Mouse (Mus musculus): ENCODE results near the gene Cacna2d3. TPM values are rescaled to one million over a fixed set of nuclear protein-coding genes. Genes with fewer than 3 reads are reported as not detected.

Gene Cacna2d3
- total and polyA plus RNA-seq, 3 experiments = not detected

DNA sequence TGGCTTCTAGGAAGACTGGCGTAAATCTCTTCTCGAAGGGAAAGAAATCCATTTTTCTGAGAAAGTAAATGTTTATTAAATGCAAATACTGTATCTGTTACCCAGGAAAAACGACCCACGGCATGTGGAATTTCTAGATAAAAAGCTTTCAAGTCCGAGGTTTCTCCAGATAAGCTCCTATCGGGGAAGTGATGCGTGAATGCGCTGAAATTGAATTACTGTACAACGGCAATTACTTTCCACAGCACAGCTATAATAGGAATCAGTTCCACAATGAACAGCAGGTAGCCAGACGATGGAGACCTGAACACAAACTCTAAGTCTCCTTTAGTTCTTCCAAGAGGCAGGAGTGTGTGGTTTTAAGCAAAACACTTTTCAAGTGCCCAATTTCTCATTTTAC, 193.0 kb downstream of the Cacna2d3 start:
- Histone ChIP-seq H3K27me3 (replicated peaks) (peaks cover 2% of the 10 kb centered on the region), H3K79me2 (replicated peaks; ENCODE audit: control insufficient read depth, extremely low read depth, insufficient read depth, poor library complexity, severe bottlenecking) (no peaks in the 10 kb centered on the region), H3K9ac (ENCODE audit: insufficient read depth, low read depth) (no peak overlapping the region), H3K4me3 (replicated peaks in 1 of 3; ENCODE audit: low read depth in 2 of 3, low read length in 2 of 3, poor library complexity in 1 of 3) (no peak overlapping the region), H3K9me3 (replicated peaks; ENCODE audit: low read length) (no peaks in the 10 kb centered on the region), H3K36me3 (replicated peaks in 1 of 2; ENCODE audit: control insufficient read depth in 1 of 2, insufficient read depth in 1 of 2, low read length in 1 of 2) (no peaks in the 10 kb centered on the region), H3K4me1 (ENCODE audit: control insufficient read depth in 1 of 2, insufficient read depth in 2 of 2) (no peaks in the 10 kb centered on the region), H3K27ac (ENCODE audit: insufficient read depth, low read depth) (no peak overlapping the region), H3K4me2 (ENCODE audit: insufficient read depth, low read depth, poor library complexity, severe bottlenecking) (no peak overlapping the region)
- DNase-seq (ENCODE audit: extremely low read depth) = no peak
- no peak for TF ChIP-seq POLR2A (IDR thresholded peaks at IDR 0.05; ENCODE audit: low read depth, low read length)
- TF ChIP-seq HCFC1 (IDR thresholded peaks at IDR 0.05; ENCODE audit: low read depth, low read length) = no peak
- no peak for TF ChIP-seq RAD21 (IDR thresholded peaks at IDR 0.05; ENCODE audit: low read depth, low read length)
- no peak for TF ChIP-seq BHLHE40 (IDR thresholded peaks at IDR 0.05; ENCODE audit: low read depth, low read length)
- no peak for TF ChIP-seq PAX5 (IDR thresholded peaks at IDR 0.05; ENCODE audit: low read length)
- TF ChIP-seq TBP (conservative IDR thresholded peaks at IDR 0.05; ENCODE audit: low read depth, low read length) = no peak
- no peak for TF ChIP-seq ZKSCAN1 (IDR thresholded peaks at IDR 0.05; ENCODE audit: borderline replicate concordance, low read depth, low read length)
- no peak for TF ChIP-seq ETS1 (conservative IDR thresholded peaks at IDR 0.05; ENCODE audit: low read depth, low read length)
- no peak for TF ChIP-seq GABPA (IDR thresholded peaks at IDR 0.05; ENCODE audit: insufficient replicate concordance, low read depth, low read length)
- dilution Hi-C loops (cut with MboI; ENCODE audit: extremely low pct_ligation_motif_present, extremely low pct_unique_long_range_greater_than_20kb, low sequenced_read_pairs) = no loop called here
- in situ Hi-C loops (cut with MboI; ENCODE audit: low pct_ligation_motif_present, low pct_unique_long_range_greater_than_20kb, low sequenced_read_pairs) = no loop called here

GRCm38 (mm10) chr14:29519751-29520669, 201.7 kb downstream of the Cacna2d3 start:
- Histone ChIP-seq H3K4me1 (ENCODE audit: control insufficient read depth in 1 of 2, insufficient read depth in 2 of 2) (peaks cover 0 to 3% of the 10 kb centered on the region in 2 experiments; a peak in 1 of 4 replicates), H3K9me3 (replicated peaks; ENCODE audit: low read length) (no peaks in the 10 kb centered on the region), H3K27ac (ENCODE audit: insufficient read depth, low read depth) (no peak overlapping the region), H3K79me2 (replicated peaks; ENCODE audit: control insufficient read depth, extremely low read depth, insufficient read depth, poor library complexity, severe bottlenecking) (no peaks in the 10 kb centered on the region), H3K27me3 (replicated peaks) (peaks cover 7% of the 10 kb centered on the region), H3K36me3 (replicated peaks in 1 of 2; ENCODE audit: control insufficient read depth in 1 of 2, insufficient read depth in 1 of 2, low read length in 1 of 2) (no peaks in the 10 kb centered on the region), H3K9ac (ENCODE audit: insufficient read depth, low read depth) (no peak overlapping the region), H3K4me3 (replicated peaks in 1 of 3; ENCODE audit: low read depth in 2 of 3, low read length in 2 of 3, poor library complexity in 1 of 3) (no peak overlapping the region), H3K4me2 (ENCODE audit: insufficient read depth, low read depth, poor library complexity, severe bottlenecking) (no peak overlapping the region)
- DNase-seq (ENCODE audit: extremely low read depth) = no peak
- TF ChIP-seq CHD1 (IDR thresholded peaks at IDR 0.05; ENCODE audit: low read depth, low read length) = no peak
- no peak for TF ChIP-seq ELF1 (IDR thresholded peaks at IDR 0.05; ENCODE audit: low read depth, low read length)
- no peak for TF ChIP-seq KAT2A (IDR thresholded peaks at IDR 0.05; ENCODE audit: insufficient replicate concordance, low read length)
- TF ChIP-seq RAD21 (IDR thresholded peaks at IDR 0.05; ENCODE audit: low read depth, low read length) = no peak
- TF ChIP-seq UBTF (IDR thresholded peaks at IDR 0.05; ENCODE audit: low read depth, low read length) = no peak
- no peak for TF ChIP-seq CHD2 (IDR thresholded peaks at IDR 0.05; ENCODE audit: low read length)
- no peak for TF ChIP-seq NELFE (IDR thresholded peaks at IDR 0.05; ENCODE audit: low read depth, low read length)
- no peak for TF ChIP-seq MAZ (IDR thresholded peaks at IDR 0.05; ENCODE audit: low read depth, low read length)
- TF ChIP-seq BHLHE40 (IDR thresholded peaks at IDR 0.05; ENCODE audit: low read depth, low read length) = no peak
- in situ Hi-C loops (cut with MboI; ENCODE audit: low pct_ligation_motif_present, low pct_unique_long_range_greater_than_20kb, low sequenced_read_pairs) (loop anchor here (25.0 kb wide), 1 partner anchor 417 kb away; no protein-coding TSS in a partner anchor), dilution Hi-C loops (cut with MboI; ENCODE audit: extremely low pct_ligation_motif_present, extremely low pct_unique_long_range_greater_than_20kb, low sequenced_read_pairs) (no loop called here)

All from CH12.LX (cell line).